13 mouse cellular contexts compared by ENCODE assay signal in the genomic region with DNA sequence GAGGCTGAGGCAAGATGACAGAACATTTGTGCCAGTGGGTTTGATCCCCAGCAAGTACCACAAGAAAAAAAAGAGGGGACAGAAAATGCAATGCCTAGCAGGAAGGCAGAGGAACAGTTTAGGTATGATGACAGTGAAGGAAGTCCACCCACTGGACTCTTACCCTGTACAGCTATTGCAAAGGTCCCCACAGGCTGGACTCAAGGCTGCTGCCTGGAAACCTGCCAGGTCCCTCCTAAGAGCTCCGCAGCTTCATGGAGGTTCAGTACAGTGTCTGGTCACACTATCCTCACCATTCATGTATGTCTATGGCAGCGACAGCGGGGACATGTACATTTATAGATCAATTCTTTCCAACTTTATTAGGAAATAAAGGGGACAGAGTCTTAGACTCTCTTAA. TPM values are rescaled to one million over a fixed set of nuclear protein-coding genes. Genes with fewer than 3 reads are reported as not detected.
A peak's percentile ranks its signal among the peaks of the same experiment; 100 is the strongest.
DNase-seq lines count a peak whose midpoint lies in the region; ATAC-seq and TF ChIP-seq lines count a peak whose summit lies in the region.
"Had no signal": no experiment of that assay in that cellular context is flagged by ENCODE, and none has a peak within 500 bp of the region (broad histone marks: within the 10 kb centered on the region; RNA-seq: fewer than 3 reads in every experiment).

No protein-coding gene starts in this region.

- no peaks in the 10 kb centered on the region for H3K79me2 ChIP-seq in heart, adult 2 months (replicated peaks; ENCODE audit: control insufficient read depth, insufficient read depth, low read length)

- ATAC-seq in midbrain, embryonic 11.5 days (ENCODE audit: low FRiP score) = no peak
- ATAC-seq in midbrain, embryonic 16.5 days = no peak
- ATAC-seq in kidney, embryonic 16.5 days (ENCODE audit: low FRiP score, low TSS enrichment) = 0 out of 2 replicates have a peak, but pooled peaks have one; percentile 31
- ATAC-seq: hindbrain, postnatal 0 days; lung, postnatal 0 days had no signal

- peak overlapping the region; percentile 41 for H3K27ac ChIP-seq in heart, adult 2 months
- H3K27ac ChIP-seq in heart, embryonic 10.5 days = no peak overlapping the region
- H3K27ac ChIP-seq in midbrain, embryonic 11.5 days (ENCODE audit: low read depth, low read length) = no peak overlapping the region
- H3K27ac ChIP-seq in midbrain, embryonic 16.5 days (ENCODE audit: low read length) = no peak overlapping the region
- no peak overlapping the region for H3K27ac ChIP-seq in kidney, embryonic 16.5 days (ENCODE audit: low read length)
- H3K27ac ChIP-seq: hindbrain, postnatal 0 days had no signal

- WGBS in heart, adult 2 months = 70% methylated on average over 3 of the region's 3 CpGs
- WGBS in heart, embryonic 10.5 days = 90% methylated on average over 3 of the region's 3 CpGs
- WGBS in midbrain, embryonic 11.5 days = 96% methylated on average over 3 of the region's 3 CpGs
- 85% methylated on average over 3 of the region's 3 CpGs for WGBS in midbrain, embryonic 16.5 days
- 90% methylated on average over 3 of the region's 3 CpGs for WGBS in kidney, embryonic 16.5 days

- H3K9ac ChIP-seq in heart, adult 2 months (ENCODE audit: low read depth, low read length) = no peak overlapping the region
- no peak overlapping the region for H3K9ac ChIP-seq in midbrain, embryonic 11.5 days (ENCODE audit: low read length)
- H3K9ac ChIP-seq in midbrain, embryonic 16.5 days (ENCODE audit: low read depth, low read length) = no peak overlapping the region
- H3K9ac ChIP-seq in kidney, embryonic 16.5 days (replicated peaks; ENCODE audit: low read length) = no peak overlapping the region

- H3K4me1 ChIP-seq in heart, adult 2 months (ENCODE audit: control insufficient read depth, insufficient read depth, low read length) = peaks cover 6% of the 10 kb centered on the region
- H3K4me1 ChIP-seq in heart, embryonic 10.5 days = peaks cover 28% of the 10 kb centered on the region
- no peaks in the 10 kb centered on the region for H3K4me1 ChIP-seq in midbrain, embryonic 11.5 days (ENCODE audit: control insufficient read depth, insufficient read depth, low read length)
- no peaks in the 10 kb centered on the region for H3K4me1 ChIP-seq in midbrain, embryonic 16.5 days (ENCODE audit: control insufficient read depth, insufficient read depth, low read length)
- H3K4me1 ChIP-seq in kidney, embryonic 16.5 days (ENCODE audit: insufficient read depth, low read length) = no peaks in the 10 kb centered on the region

- no peak overlapping the region for H3K4me2 ChIP-seq in midbrain, embryonic 11.5 days
- H3K4me2 ChIP-seq in midbrain, embryonic 16.5 days (ENCODE audit: low read length) = no peak overlapping the region
- H3K4me2 ChIP-seq in kidney, embryonic 16.5 days (replicated peaks; ENCODE audit: low read depth, low read length) = no peak overlapping the region
- H3K4me2 ChIP-seq: heart, embryonic 11.5 days had no signal

- peaks cover 2% of the 10 kb centered on the region; the same call in 1 of the 2 replicates for H3K36me3 ChIP-seq in heart, adult 2 months (ENCODE audit: control insufficient read depth, insufficient read depth, low read length)
- H3K36me3 ChIP-seq in heart, embryonic 10.5 days = peaks cover 15% of the 10 kb centered on the region
- H3K36me3 ChIP-seq in midbrain, embryonic 11.5 days (ENCODE audit: control insufficient read depth, insufficient read depth, low read length) = no peaks in the 10 kb centered on the region
- H3K36me3 ChIP-seq in midbrain, embryonic 16.5 days (ENCODE audit: control insufficient read depth, insufficient read depth, low read length) = peaks cover 2% of the 10 kb centered on the region; the same call in 1 of the 2 replicates
- H3K36me3 ChIP-seq in kidney, embryonic 16.5 days (ENCODE audit: insufficient read depth, low read length) = peaks cover 8% of the 10 kb centered on the region

- no peak for DNase-seq in heart, adult 2 months
- DNase-seq in heart, embryonic 10.5 days (ENCODE audit: low spot score) = no peak
- DNase-seq in midbrain, embryonic 11.5 days (ENCODE audit: low spot score, missing footprints) = peak; percentile 62
- DNase-seq in thymus, postnatal 0 days (ENCODE audit: low spot score) = no peak
- no peak for DNase-seq in embryo, embryonic 10 days (ENCODE audit: low spot score)
- DNase-seq: gastrocnemius, postnatal 14 days; heart, postnatal 36 days; thymus, adult 2 months had no signal

- TF ChIP-seq EP300 in heart, adult 2 months (IDR thresholded peaks at IDR 0.05; ENCODE audit: insufficient read depth, low read depth, low read length) = no peak

- H3K4me3 ChIP-seq in heart, adult 2 months = no peak overlapping the region
- no peak overlapping the region for H3K4me3 ChIP-seq in heart, embryonic 10.5 days
- H3K4me3 ChIP-seq in midbrain, embryonic 11.5 days (ENCODE audit: low read depth, low read length) = no peak overlapping the region
- H3K4me3 ChIP-seq in midbrain, embryonic 16.5 days (ENCODE audit: low read depth, low read length) = no peak overlapping the region
- H3K4me3 ChIP-seq in kidney, embryonic 16.5 days (ENCODE audit: low read length) = no peak overlapping the region

- no peak for TF ChIP-seq POLR2A in heart, adult 2 months (IDR thresholded peaks at IDR 0.05; ENCODE audit: insufficient read depth, low read depth, low read length)

- no peaks in the 10 kb centered on the region for H3K9me3 ChIP-seq in heart, embryonic 10.5 days
- no peaks in the 10 kb centered on the region for H3K9me3 ChIP-seq in midbrain, embryonic 11.5 days (ENCODE audit: control insufficient read depth, low read length)
- no peaks in the 10 kb centered on the region for H3K9me3 ChIP-seq in midbrain, embryonic 16.5 days (replicated peaks; ENCODE audit: control insufficient read depth, low read length, poor library complexity, severe bottlenecking)
- H3K9me3 ChIP-seq in kidney, embryonic 16.5 days (ENCODE audit: low read length) = no peaks in the 10 kb centered on the region

- TF ChIP-seq CTCF in heart, adult 2 months (IDR thresholded peaks at IDR 0.05) = no peak

- H3K27me3 ChIP-seq in heart, adult 2 months (ENCODE audit: control insufficient read depth, insufficient read depth, low read length) = no peaks in the 10 kb centered on the region
- no peaks in the 10 kb centered on the region for H3K27me3 ChIP-seq in heart, embryonic 10.5 days (ENCODE audit: insufficient read depth, poor library complexity, severe bottlenecking)
- H3K27me3 ChIP-seq in midbrain, embryonic 11.5 days (ENCODE audit: control insufficient read depth, insufficient read depth, low read length) = no peaks in the 10 kb centered on the region
- H3K27me3 ChIP-seq in midbrain, embryonic 16.5 days (ENCODE audit: control insufficient read depth, insufficient read depth, low read depth, low read length) = no peaks in the 10 kb centered on the region
- H3K27me3 ChIP-seq in kidney, embryonic 16.5 days (ENCODE audit: insufficient read depth, low read length) = no peaks in the 10 kb centered on the region

- intact Hi-C loops in heart, adult 2 months (cut with DNase I) = no loop called here

RNA-seq across cellular contexts. Expression of a gene that starts 20.6 kb away (rescaled TPM):
- 10 to 100 TPM; 43.9 to 49.8 TPM for total RNA-seq in heart, adult 2 months (2021)
- 26.4 and 41.6 TPM in 2 replicates for polyA plus RNA-seq in heart, adult 2 months (2012; rRNA removed)
- 13.6 and 15.2 TPM in 2 replicates for polyA plus RNA-seq in heart, embryonic 10.5 days (2016; fragmentation: Nextera tagmentation; extraction: Ambion mirVana)
- polyA plus RNA-seq in midbrain, embryonic 11.5 days (2014; fragmentation: Nextera tagmentation; extraction: Ambion mirVana) = 10.8 and 11.2 TPM in 2 replicates
- 5.6 and 6.2 TPM in 2 replicates for polyA plus RNA-seq in midbrain, embryonic 16.5 days (2015; fragmentation: Nextera tagmentation; extraction: Ambion mirVana)
- polyA plus RNA-seq in kidney, embryonic 16.5 days (2015; fragmentation: Nextera tagmentation; extraction: Ambion mirVana) = 22.2 and 23.0 TPM in 2 replicates
- polyA plus RNA-seq in thymus, postnatal 0 days (2015; fragmentation: Nextera tagmentation; extraction: Ambion mirVana) = 11.9 and 12.7 TPM in 2 replicates

RNA-seq across cellular contexts. Expression of a gene that starts 58.3 kb away (rescaled TPM):
- 10 to 100 TPM; 42.2 to 44.2 TPM for total RNA-seq in heart, adult 2 months (2021)
- polyA plus RNA-seq in heart, adult 2 months (2012; rRNA removed) = 16.1 and 22.3 TPM in 2 replicates
- 6.8 and 11.6 TPM in 2 replicates for polyA plus RNA-seq in heart, embryonic 10.5 days (2016; fragmentation: Nextera tagmentation; extraction: Ambion mirVana)
- 10.9 and 15.9 TPM in 2 replicates for polyA plus RNA-seq in midbrain, embryonic 11.5 days (2014; fragmentation: Nextera tagmentation; extraction: Ambion mirVana)
- 10.7 and 12.5 TPM in 2 replicates for polyA plus RNA-seq in midbrain, embryonic 16.5 days (2015; fragmentation: Nextera tagmentation; extraction: Ambion mirVana)
- polyA plus RNA-seq in kidney, embryonic 16.5 days (2015; fragmentation: Nextera tagmentation; extraction: Ambion mirVana) = 8.4 and 9.1 TPM in 2 replicates
- polyA plus RNA-seq in thymus, postnatal 0 days (2015; fragmentation: Nextera tagmentation; extraction: Ambion mirVana) = 13.1 and 15.3 TPM in 2 replicates
